Mouse (Mus musculus) lung, adult 2 months (tissue): ENCODE measurements around the gene Snx11.

ENCODE experiments used
- CTCF ChIP-seq: fragments of 200-500 bp; IDR thresholded peaks from 2 replicates; pipeline ENCODE4 v1.5.1; 2011; ENCODE audit warnings: mild to moderate bottlenecking, low read length, control low read depth; ENCODE audit not compliant: insufficient read depth
- POLR2A ChIP-seq: fragments of 200-500 bp; IDR thresholded peaks from 2 replicates; pipeline ENCODE4 v1.6.1; 2011; ENCODE audit warnings: low read depth, mild to moderate bottlenecking, control low read depth, low read length, borderline replicate concordance; ENCODE audit errors: extremely low read depth

DNA sequence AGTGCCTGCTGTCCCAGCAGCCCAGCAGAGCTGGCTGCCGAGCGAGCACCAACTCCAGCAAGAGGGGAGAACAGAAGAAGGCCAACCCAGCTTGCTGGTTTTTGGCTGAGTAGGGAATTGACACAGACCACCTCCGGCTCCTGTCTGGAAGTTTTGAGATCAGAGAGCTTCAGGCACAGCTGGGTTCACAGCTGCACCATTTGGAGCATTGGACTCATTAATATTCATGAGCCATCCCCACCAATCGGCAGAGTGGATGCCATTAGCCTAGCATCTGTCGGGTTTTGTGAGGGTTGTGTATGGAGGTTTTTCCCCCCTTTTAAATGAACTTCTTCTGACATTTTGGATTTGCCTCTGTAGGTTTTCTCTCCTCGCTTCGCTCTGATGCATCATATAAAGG, 10.3 kb downstream of the Snx11 start:
- TF ChIP-seq CTCF = no peak
- no peak for TF ChIP-seq POLR2A
